Mouse (Mus musculus): ENCODE data around the gene Grk3.

Gene Grk3

DNA sequence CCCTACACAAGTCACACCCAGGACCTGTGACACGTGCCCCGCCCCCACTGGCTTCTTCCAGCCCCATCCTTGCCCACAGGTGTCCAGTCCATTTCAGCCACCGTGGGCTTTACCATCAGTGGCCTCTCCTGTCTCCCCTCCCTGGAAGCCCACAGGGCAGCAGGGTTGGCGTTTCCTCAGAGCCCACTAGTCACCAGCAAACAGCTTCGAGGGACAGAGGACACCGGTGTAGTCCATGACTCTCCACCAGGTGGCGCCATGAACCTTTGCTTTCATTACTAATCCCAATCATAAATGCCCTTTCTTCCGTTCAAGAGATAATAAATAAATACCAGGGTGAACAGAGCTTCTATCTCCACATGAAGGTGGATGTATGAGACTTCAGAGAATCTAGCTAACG, 144.9 kb downstream of the Grk3 start:
- DNase-seq (ENCODE audit: low spot score): peak; percentile 29

DNA sequence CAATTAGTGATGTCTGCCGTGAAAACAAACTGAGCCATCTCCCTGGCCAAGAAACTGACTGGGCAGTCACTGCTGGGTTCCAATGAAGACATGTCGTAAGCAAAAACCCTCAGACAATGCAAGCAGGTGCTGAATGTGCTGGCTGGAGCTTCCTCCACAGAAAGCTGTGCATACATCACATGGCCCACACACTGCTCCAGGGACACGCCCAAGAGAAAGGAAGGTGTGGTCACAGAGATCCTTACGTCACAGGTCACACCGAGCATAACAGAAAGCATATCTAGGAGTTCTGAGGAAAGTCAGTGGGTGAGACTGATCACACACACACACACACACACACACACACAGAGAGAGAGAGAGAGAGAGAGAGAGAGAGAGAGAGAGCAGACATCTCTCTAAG, 147.0 kb downstream of the Grk3 start:
- no peak for DNase-seq (ENCODE audit: low spot score)

DNA sequence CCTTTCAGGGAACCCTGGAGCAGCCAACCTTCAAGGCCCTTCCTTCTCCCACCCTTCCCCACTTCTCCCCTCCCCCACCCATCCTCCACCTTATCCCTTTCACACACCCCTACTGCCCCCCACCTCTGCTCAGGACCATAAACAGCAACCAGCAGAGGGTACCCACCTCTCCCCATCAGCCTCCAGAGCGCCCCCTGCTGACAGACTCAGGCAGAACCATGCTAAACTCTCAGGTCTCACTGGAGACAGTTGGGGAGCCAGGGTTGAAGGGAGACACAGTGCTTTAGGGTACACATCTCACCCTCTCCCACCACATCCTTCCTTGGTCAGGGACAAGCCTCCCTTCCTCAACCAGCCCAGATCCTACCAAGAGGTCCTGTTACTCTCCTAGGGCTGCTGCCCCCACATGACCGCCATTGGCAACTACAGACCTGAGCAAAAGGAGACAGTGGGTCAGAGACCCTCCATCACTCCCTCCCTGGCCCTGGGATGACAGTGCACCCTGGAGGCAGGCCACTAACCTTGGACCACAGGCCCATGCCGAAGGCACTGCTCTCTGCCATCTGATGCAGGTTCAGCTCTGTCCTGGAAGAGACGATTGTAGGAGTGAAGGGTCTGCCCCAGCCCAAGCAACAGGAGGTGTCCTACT, 150.7 kb downstream of the Grk3 start:
- DNase-seq (ENCODE audit: low spot score): no peak

Data from T-cell, adult 2 months (primary cell).